Mouse (Mus musculus) MEL (cell line): ENCODE measurements around the gene Grin2b.

ENCODE experiments used
- BHLHE40 ChIP-seq: IDR thresholded peaks from 2 replicates; pipeline ENCODE4 v1.6.1; 2012; ENCODE audit warnings: low read depth, mild to moderate bottlenecking, inconsistent platforms, low read length, improper control_type of control experiment, borderline replicate concordance
- E2F4 ChIP-seq: IDR thresholded peaks from 2 replicates; pipeline ENCODE4 v1.6.1; 2011; ENCODE audit warnings: low read depth, low read length, improper control_type of control experiment, borderline replicate concordance
- JUND ChIP-seq: IDR thresholded peaks from 2 replicates; pipeline ENCODE4 v1.6.1; 2011; ENCODE audit warnings: low read depth, mild to moderate bottlenecking, improper control_type of control experiment, low read length
- POLR2A ChIP-seq, 2 experiments: IDR thresholded peaks; 2 replicates each; pipeline ENCODE4 v1.6.1; 2011 to 2012; ENCODE audit warnings: low read length in 2 of 2, mild to moderate bottlenecking in 2 of 2, control low read depth in 1 of 2, improper control_type of control experiment in 1 of 2, low read depth in 1 of 2, moderate library complexity in 1 of 2; ENCODE audit not compliant: control insufficient read depth in 1 of 2, insufficient read depth in 1 of 2, poor library complexity in 1 of 2
- RCOR1 ChIP-seq: IDR thresholded peaks from 2 replicates; pipeline ENCODE4 v1.6.1; 2012; ENCODE audit warnings: low read depth, mild to moderate bottlenecking, inconsistent platforms, low read length, improper control_type of control experiment
- TAL1 ChIP-seq: IDR thresholded peaks from 2 replicates; pipeline ENCODE4 v1.6.1; 2012; ENCODE audit warnings: mild to moderate bottlenecking, inconsistent platforms, low read length, moderate library complexity, mixed read lengths
- UBTF ChIP-seq: IDR thresholded peaks from 2 replicates; pipeline ENCODE4 v1.6.1; 2012; ENCODE audit warnings: low read depth, mild to moderate bottlenecking, inconsistent platforms, low read length, improper control_type of control experiment, moderate library complexity, borderline replicate concordance; ENCODE audit not compliant: insufficient read depth
- ZC3H11A ChIP-seq: IDR thresholded peaks from 2 replicates; pipeline ENCODE4 v1.6.1; 2012; ENCODE audit warnings: low read depth, mild to moderate bottlenecking, inconsistent platforms, low read length, improper control_type of control experiment

DNA sequence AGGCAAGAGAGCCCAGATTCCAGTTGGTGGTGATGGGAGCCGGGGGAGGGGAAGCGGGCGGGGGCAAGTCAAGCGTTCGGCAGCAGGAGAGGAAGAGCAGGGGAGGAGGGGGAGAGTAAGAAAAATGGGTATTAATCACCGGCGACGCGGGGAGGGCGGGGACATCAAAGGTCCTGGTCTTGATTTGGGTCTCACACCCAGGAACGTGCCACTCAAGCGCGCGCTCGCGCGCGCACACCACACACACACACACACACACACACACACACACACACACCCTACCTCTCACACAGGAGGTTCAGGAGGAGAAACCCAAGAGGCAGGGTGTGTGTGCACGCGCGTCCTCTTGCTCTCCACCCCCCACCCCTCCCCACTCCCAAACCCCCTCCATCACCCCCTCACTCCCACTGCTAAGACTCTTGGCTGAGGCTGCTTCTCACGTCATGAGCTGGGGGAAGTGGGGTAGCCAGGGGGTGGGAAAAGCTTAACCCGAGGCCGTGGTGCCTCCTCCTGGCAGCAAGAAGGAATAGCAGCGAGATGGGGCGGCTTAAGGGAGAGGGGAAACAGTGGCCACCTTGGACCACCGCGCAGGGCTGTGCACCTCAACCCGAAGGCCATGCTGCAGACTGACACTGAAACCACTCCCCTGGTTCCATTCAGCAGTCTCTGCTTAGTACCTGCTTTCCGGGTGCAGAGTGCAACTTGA lies at the start of gene Grin2b:
- no peak for TF ChIP-seq POLR2A (IDR thresholded peaks at IDR 0.05; ENCODE audit: control insufficient read depth in 1 of 2, insufficient read depth in 1 of 2, low read depth in 1 of 2, low read length in 2 of 2, poor library complexity in 1 of 2)
- no peak for TF ChIP-seq E2F4
- TF ChIP-seq RCOR1: no peak
- TF ChIP-seq ZC3H11A: no peak
- TF ChIP-seq TAL1: no peak
- no peak for TF ChIP-seq UBTF
- TF ChIP-seq JUND: no peak
- TF ChIP-seq BHLHE40: no peak
